Mouse (Mus musculus): Measurements from ENCODE around the gene Tmem119. TPM values are rescaled to one million over a fixed set of nuclear protein-coding genes. Genes with fewer than 3 reads are reported as not detected.

Gene Tmem119
- 10 to 100 TPM; 21.4 to 31.5 (median 25.0) TPM for total RNA-seq (2022)

- no peak for DNase-seq (ENCODE audit: low spot score in 2 of 2)
These were observed at the start of gene Tmem119 for GRCm38 (mm10) chr5:113800280-113800679. Tmem119 (minus strand) TSS chr5:113800516.

- DNase-seq (ENCODE audit: low spot score in 2 of 2), result no peak
These were observed 47.3 kb upstream of the Tmem119 start for GRCm38 (mm10) chr5:113847636-113848035.

GRCm38 (mm10) chr5:113846656-113847055 lies 46.3 kb upstream of the Tmem119 start:
- no peak for DNase-seq (ENCODE audit: low spot score in 2 of 2)

- DNase-seq (ENCODE audit: low spot score in 2 of 2), result no peak
These were observed 45.3 kb upstream of the Tmem119 start for GRCm38 (mm10) chr5:113845627-113846026.

GRCm38 (mm10) chr5:113844721-113845120 lies 44.4 kb upstream of the Tmem119 start:
- DNase-seq (ENCODE audit: low spot score in 2 of 2), result peak in 1 of 2 experiments; percentile 36

GRCm38 (mm10) chr5:113844106-113844505 lies 43.8 kb upstream of the Tmem119 start:
- DNase-seq (ENCODE audit: low spot score in 2 of 2), result no peak

GRCm38 (mm10) chr5:113842906-113843305 lies 42.6 kb upstream of the Tmem119 start:
- DNase-seq (ENCODE audit: low spot score in 2 of 2), result no peak

GRCm38 (mm10) chr5:113842244-113842643 lies 41.9 kb upstream of the Tmem119 start:
- no peak for DNase-seq (ENCODE audit: low spot score in 2 of 2)

- DNase-seq (ENCODE audit: low spot score in 2 of 2), result no peak
These were observed 41.2 kb upstream of the Tmem119 start for GRCm38 (mm10) chr5:113841243-113842225.

GRCm38 (mm10) chr5:113840443-113840842 lies 40.1 kb upstream of the Tmem119 start:
- DNase-seq (ENCODE audit: low spot score in 2 of 2), result no peak

GRCm38 (mm10) chr5:113836961-113837360 lies 36.6 kb upstream of the Tmem119 start:
- no peak for DNase-seq (ENCODE audit: low spot score in 2 of 2)

GRCm38 (mm10) chr5:113833316-113833947 lies 33.1 kb upstream of the Tmem119 start:
- DNase-seq (ENCODE audit: low spot score in 2 of 2), result no peak

GRCm38 (mm10) chr5:113832490-113832901 lies 32.2 kb upstream of the Tmem119 start, which contains the start of gene Selplg:
Selplg (minus strand) TSS chr5:113832644.
- DNase-seq (ENCODE audit: low spot score in 2 of 2), result no peak

GRCm38 (mm10) chr5:113831741-113832140 lies 31.4 kb upstream of the Tmem119 start:
- no peak for DNase-seq (ENCODE audit: low spot score in 2 of 2)

- no peak for DNase-seq (ENCODE audit: low spot score in 2 of 2)
These were observed 30.5 kb upstream of the Tmem119 start for GRCm38 (mm10) chr5:113830796-113831195.

GRCm38 (mm10) chr5:113830292-113830643 lies 30.0 kb upstream of the Tmem119 start:
- DNase-seq (ENCODE audit: low spot score in 2 of 2), result no peak

GRCm38 (mm10) chr5:113829566-113830291 lies 29.4 kb upstream of the Tmem119 start:
- DNase-seq (ENCODE audit: low spot score in 2 of 2), result no peak

GRCm38 (mm10) chr5:113828481-113828880 lies 28.2 kb upstream of the Tmem119 start:
- DNase-seq (ENCODE audit: low spot score in 2 of 2), result no peak

GRCm38 (mm10) chr5:113827991-113828411 lies 27.7 kb upstream of the Tmem119 start:
- DNase-seq (ENCODE audit: low spot score in 2 of 2), result no peak

GRCm38 (mm10) chr5:113826619-113827018 lies 26.3 kb upstream of the Tmem119 start:
- DNase-seq (ENCODE audit: low spot score in 2 of 2), result no peak

- no peak for DNase-seq (ENCODE audit: low spot score in 2 of 2)
These were observed 25.2 kb upstream of the Tmem119 start for GRCm38 (mm10) chr5:113825558-113825957.

- DNase-seq (ENCODE audit: low spot score in 2 of 2), result no peak
These were observed 23.9 kb upstream of the Tmem119 start for GRCm38 (mm10) chr5:113824228-113824627.
